Mouse (Mus musculus) adrenal gland, adult 10 weeks (tissue): ENCODE measurements around the gene Tas2r120. TPM values are rescaled to one million over a fixed set of nuclear protein-coding genes. Genes with fewer than 3 reads are reported as not detected.

ENCODE experiments used
- polyA plus RNA-seq: library from polyadenylated mRNA; stranded (reverse); fragments of 350-450 nt; fragmentation: Illumina TruSeq; extraction: RNeasy Lipid Tissue Mini Kit (QIAGEN cat#74804); gene quantifications from one replicate; pipeline ENCODE4 v1.2.3, GENCODE M21; 2014; ENCODE audit warnings: low read depth, low replicate concordance

Tas2r120 gene
- polyA plus RNA-seq = not detected

GRCm38 (mm10) chr6:132656653-132657052 lies at the start of gene Tas2r120:
Gene Tas2r120, plus strand, starts transcription at chr6:132656953.

GRCm38 (mm10) chr6:132651426-132651825 lies 5.3 kb upstream of the Tas2r120 start, which contains the start of gene A630073D07Rik:
Gene A630073D07Rik, minus strand, starts transcription at chr6:132651526.

GRCm38 (mm10) chr6:132700907-132701306 lies 44.2 kb downstream of the Tas2r120 start, which contains the start of gene Tas2r121:
Gene Tas2r121, minus strand, starts transcription at chr6:132701007.

Other genes starting within 250 kb of the Tas2r120 start
- gene Prh1, start 87.1 kb upstream of the Tas2r120 start, polyA plus RNA-seq = not detected
- not detected for gene Prp2, start 61.0 kb upstream of the Tas2r120 start, polyA plus RNA-seq
- not detected for gene A630073D07Rik, start 5.4 kb upstream of the Tas2r120 start, polyA plus RNA-seq
- gene Tas2r121, start 44.1 kb downstream of the Tas2r120 start, polyA plus RNA-seq = not detected
- not detected for gene Tas2r122, start 55.0 kb downstream of the Tas2r120 start, polyA plus RNA-seq
- gene Tas2r115, start 81.1 kb downstream of the Tas2r120 start, polyA plus RNA-seq = not detected
- not detected for gene Tas2r124, start 97.8 kb downstream of the Tas2r120 start, polyA plus RNA-seq
- gene Tas2r102, start 105.2 kb downstream of the Tas2r120 start, polyA plus RNA-seq = not detected
- not detected for gene Tas2r136, start 121.2 kb downstream of the Tas2r120 start, polyA plus RNA-seq
- gene Tas2r117, start 145.9 kb downstream of the Tas2r120 start, polyA plus RNA-seq = not detected
- not detected for gene Tas2r123, start 190.2 kb downstream of the Tas2r120 start, polyA plus RNA-seq
- gene Tas2r116, start 198.5 kb downstream of the Tas2r120 start, polyA plus RNA-seq = not detected
- gene Tas2r110, start 211.1 kb downstream of the Tas2r120 start, polyA plus RNA-seq = not detected
- not detected for gene Tas2r113, start 236.1 kb downstream of the Tas2r120 start, polyA plus RNA-seq